Mouse (Mus musculus) lung, embryonic 15.5 days (tissue): ENCODE measurements around the gene Cxadr. TPM values are rescaled to one million over a fixed set of nuclear protein-coding genes. Genes with fewer than 3 reads are reported as not detected.
A peak's percentile ranks its signal among the peaks of the same experiment; 100 is the strongest.

ENCODE experiments used
- ATAC-seq: fragments of 200-750 bp; cut with Nextera tagmentation; 2 replicates; pipeline ENCODE4 v1.8.0; 2017; ENCODE audit warnings: moderate number of reproducible peaks, borderline replicate concordance; ENCODE audit not compliant: low FRiP score, low TSS enrichment; ENCODE audit errors: extremely low read depth
- H3K27ac ChIP-seq: fragments of 300-500 bp; sonication (generic); 2 replicates; pipeline ENCODE4 v1.5.1; 2015; ENCODE audit warnings: moderate library complexity, mild to moderate bottlenecking, inconsistent platforms
- H3K27me3 ChIP-seq: fragments of 300-500 bp; sonication (generic); 2 replicates; pipeline ENCODE4 v1.6.1; 2015; ENCODE audit warnings: inconsistent platforms
- H3K36me3 ChIP-seq: fragments of 300-500 bp; sonication (generic); 2 replicates; pipeline ENCODE4 v1.6.1; 2015; ENCODE audit warnings: inconsistent platforms
- H3K4me1 ChIP-seq: fragments of 300-500 bp; sonication (generic); 2 replicates; pipeline ENCODE4 v1.6.1; 2015; ENCODE audit warnings: inconsistent platforms
- H3K4me2 ChIP-seq: fragments of 300-500 bp; sonication (generic); 2 replicates; pipeline ENCODE4 v1.6.1; 2015; ENCODE audit warnings: inconsistent platforms, mild to moderate bottlenecking, moderate library complexity
- H3K4me3 ChIP-seq: fragments of 300-500 bp; sonication (generic); 2 replicates; pipeline ENCODE4 v1.5.1; 2015; ENCODE audit warnings: mild to moderate bottlenecking, inconsistent platforms
- H3K9ac ChIP-seq: fragments of 300-500 bp; sonication (generic); 2 replicates; pipeline ENCODE4 v1.6.1; 2015; ENCODE audit warnings: inconsistent platforms
- H3K9me3 ChIP-seq: fragments of 300-500 bp; sonication (generic); 2 replicates; pipeline ENCODE4 v1.6.1; 2016; ENCODE audit warnings: inconsistent platforms
- WGBS: fragments of 180-500 bp; shearing (Covaris S2); methylation state at CpG from one replicate; pipeline ENCODE4 v1.1.7; 2015; 5-methylcytosine and 5-hydroxymethylcytosine counted together
- polyA plus RNA-seq: library from polyadenylated mRNA; unstranded; fragments of >200 nt; fragmentation: Nextera tagmentation; extraction: Ambion mirVana; gene quantifications from 2 replicates; pipeline ENCODE4 v1.2.1, GENCODE M21; 2015

The Cxadr gene
- 31.0 and 34.1 TPM in 2 replicates for polyA plus RNA-seq

- peak; percentile 93 for ATAC-seq
- H3K36me3 ChIP-seq: no peaks in the 10 kb centered on the region
- peak within 1 kb of the TSS; percentile 92 for H3K27ac ChIP-seq
- peak within 1 kb of the TSS; percentile 99 for H3K4me2 ChIP-seq
- H3K4me3 ChIP-seq: peak within 1 kb of the TSS; percentile 72
- H3K27me3 ChIP-seq: peaks cover 31% of the 10 kb centered on the region
- H3K9me3 ChIP-seq: no peaks in the 10 kb centered on the region
- under 1% methylated on average over 34 of the region's 34 CpGs for WGBS
- H3K4me1 ChIP-seq: peaks cover 4% of the 10 kb centered on the region; the same call in 1 of the 2 replicates
- peak within 1 kb of the TSS; percentile 70 for H3K9ac ChIP-seq
Measured at GRCm38 (mm10) chr16:78301183-78301830, at the start of gene Cxadr. TSS of gene Cxadr (plus strand) at chr16:78301489.

DNA sequence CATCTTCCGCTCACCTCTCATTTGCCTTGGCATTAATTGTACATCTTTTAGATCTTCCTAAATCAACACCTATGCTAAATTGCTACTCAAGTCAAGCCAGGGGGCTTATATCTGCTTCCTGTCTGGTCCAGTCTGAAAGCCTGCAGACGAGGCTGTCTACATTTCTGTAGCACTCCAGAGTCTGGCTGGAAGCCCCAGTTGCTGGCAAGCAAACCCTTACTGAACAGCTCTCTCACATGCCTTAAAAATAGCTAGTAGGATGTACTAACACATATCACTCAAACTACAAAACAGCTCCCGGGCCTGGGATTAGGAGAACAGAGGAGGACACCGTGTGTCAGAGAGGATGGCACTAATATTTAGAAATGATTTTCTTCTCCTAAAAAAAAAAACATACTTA is 42.3 kb upstream of the Cxadr start:
- ATAC-seq: peak; percentile 89; the same call in 1 of the 2 replicates
- H3K36me3 ChIP-seq: no peaks in the 10 kb centered on the region
- H3K27ac ChIP-seq: peak overlapping the region; percentile 11; the same call in 1 of the 2 replicates
- 39% methylated on average over 4 of the region's 4 CpGs for WGBS
- no peak overlapping the region for H3K9ac ChIP-seq
- no peak overlapping the region for H3K4me2 ChIP-seq
- no peak overlapping the region for H3K4me3 ChIP-seq
- H3K4me1 ChIP-seq: peaks cover 11% of the 10 kb centered on the region; the same call in 1 of the 2 replicates
- H3K27me3 ChIP-seq: no peaks in the 10 kb centered on the region
- no peaks in the 10 kb centered on the region for H3K9me3 ChIP-seq

- Histone ChIP-seq H3K4me1 (peaks cover 16% of the 10 kb centered on the region), H3K27ac (no peak overlapping the region), H3K9me3 (no peaks in the 10 kb centered on the region), H3K27me3 (no peaks in the 10 kb centered on the region), H3K4me3 (no peak overlapping the region), H3K9ac (no peak overlapping the region), H3K36me3 (no peaks in the 10 kb centered on the region), H3K4me2 (no peak overlapping the region)
- WGBS: 52% methylated on average over 10 of the region's 10 CpGs
- ATAC-seq: no peak
Measured at GRCm38 (mm10) chr16:78260070-78260879, 41.0 kb upstream of the Cxadr start.

- ATAC-seq: no peak
- WGBS: 71% methylated on average over 3 of the region's 3 CpGs
- Histone ChIP-seq H3K4me1 (peaks cover 26% of the 10 kb centered on the region), H3K27ac (no peak overlapping the region), H3K9ac (no peak overlapping the region), H3K36me3 (no peaks in the 10 kb centered on the region), H3K4me3 (no peak overlapping the region), H3K4me2 (no peak overlapping the region), H3K9me3 (no peaks in the 10 kb centered on the region), H3K27me3 (no peaks in the 10 kb centered on the region)
Measured at GRCm38 (mm10) chr16:78261520-78261919, 39.8 kb upstream of the Cxadr start.

GRCm38 (mm10) chr16:78264442-78265150 is 36.7 kb upstream of the Cxadr start:
- 17% methylated on average over 16 of the region's 16 CpGs for WGBS
- Histone ChIP-seq H3K4me3 (peak overlapping the region; percentile 39), H3K9ac (peak overlapping the region; percentile 26), H3K27me3 (no peaks in the 10 kb centered on the region), H3K4me1 (peaks cover 25% of the 10 kb centered on the region), H3K27ac (peak overlapping the region; percentile 77), H3K4me2 (peak overlapping the region; percentile 55), H3K9me3 (no peaks in the 10 kb centered on the region), H3K36me3 (no peaks in the 10 kb centered on the region)
- no peak for ATAC-seq

GRCm38 (mm10) chr16:78265151-78265590 is 36.1 kb upstream of the Cxadr start:
- peak; percentile 76; the same call in 1 of the 2 replicates for ATAC-seq
- peak overlapping the region; percentile 55 for H3K4me2 ChIP-seq
- H3K9ac ChIP-seq: peak overlapping the region; percentile 26
- peak overlapping the region; percentile 39 for H3K4me3 ChIP-seq
- H3K27me3 ChIP-seq: no peaks in the 10 kb centered on the region
- peak overlapping the region; percentile 77 for H3K27ac ChIP-seq
- peaks cover 23% of the 10 kb centered on the region for H3K4me1 ChIP-seq
- no peaks in the 10 kb centered on the region for H3K9me3 ChIP-seq
- no peaks in the 10 kb centered on the region for H3K36me3 ChIP-seq
- under 1% methylated on average over 7 of the region's 7 CpGs for WGBS

- no peak overlapping the region for H3K4me3 ChIP-seq
- WGBS: 39% methylated on average over 11 of the region's 11 CpGs
- H3K4me2 ChIP-seq: no peak overlapping the region
- peak overlapping the region; percentile 77 for H3K27ac ChIP-seq
- no peak overlapping the region for H3K9ac ChIP-seq
- H3K27me3 ChIP-seq: no peaks in the 10 kb centered on the region
- H3K36me3 ChIP-seq: no peaks in the 10 kb centered on the region
- peaks cover 23% of the 10 kb centered on the region for H3K4me1 ChIP-seq
- no peaks in the 10 kb centered on the region for H3K9me3 ChIP-seq
- ATAC-seq: no peak
Measured at GRCm38 (mm10) chr16:78265826-78266225, 35.5 kb upstream of the Cxadr start.

- no peak overlapping the region for H3K27ac ChIP-seq
- peak; percentile 21; the same call in 1 of the 2 replicates for ATAC-seq
- H3K9ac ChIP-seq: no peak overlapping the region
Measured at GRCm38 (mm10) chr16:78267453-78267852, 33.8 kb upstream of the Cxadr start.

DNA sequence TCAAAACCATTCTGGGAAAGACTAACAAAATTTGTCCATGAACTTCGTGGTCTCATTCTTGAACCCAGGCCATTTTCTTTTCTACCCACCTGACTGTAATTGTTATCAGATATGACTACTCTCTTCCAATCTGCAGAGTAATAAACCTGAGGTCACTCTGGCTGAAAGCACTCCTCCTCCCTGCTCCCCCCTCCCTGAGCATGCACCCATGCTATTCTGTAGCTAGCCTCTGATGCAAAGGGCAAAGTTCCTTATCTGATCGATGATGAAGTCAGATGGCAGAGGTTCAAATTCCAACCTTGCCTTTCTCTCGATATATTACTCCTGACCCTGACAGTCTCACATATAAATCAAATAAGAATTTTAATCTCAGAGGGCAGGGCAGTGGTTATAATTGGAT is 33.1 kb upstream of the Cxadr start:
- H3K4me2 ChIP-seq: no peak overlapping the region
- 65% methylated on average over 3 of the region's 3 CpGs for WGBS
- H3K4me3 ChIP-seq: no peak overlapping the region
- H3K27me3 ChIP-seq: no peaks in the 10 kb centered on the region
- no peak overlapping the region for H3K9ac ChIP-seq
- H3K4me1 ChIP-seq: peaks cover 23% of the 10 kb centered on the region
- no peaks in the 10 kb centered on the region for H3K9me3 ChIP-seq
- no peak for ATAC-seq
- H3K36me3 ChIP-seq: no peaks in the 10 kb centered on the region
- H3K27ac ChIP-seq: no peak overlapping the region

More at GRCm38 (mm10) chr16:78267453-78267852, 33.8 kb upstream of the Cxadr start:
- no peaks in the 10 kb centered on the region for H3K36me3 ChIP-seq
- H3K4me1 ChIP-seq: peaks cover 23% of the 10 kb centered on the region
- H3K4me2 ChIP-seq: no peak overlapping the region
- H3K27me3 ChIP-seq: no peaks in the 10 kb centered on the region
- no peak overlapping the region for H3K4me3 ChIP-seq
- H3K9me3 ChIP-seq: no peaks in the 10 kb centered on the region

GRCm38 (mm10) chr16:78274825-78275455 is 26.3 kb upstream of the Cxadr start:
- H3K4me2 ChIP-seq: no peak overlapping the region
- 72% methylated on average over 9 of the region's 9 CpGs for WGBS

DNA sequence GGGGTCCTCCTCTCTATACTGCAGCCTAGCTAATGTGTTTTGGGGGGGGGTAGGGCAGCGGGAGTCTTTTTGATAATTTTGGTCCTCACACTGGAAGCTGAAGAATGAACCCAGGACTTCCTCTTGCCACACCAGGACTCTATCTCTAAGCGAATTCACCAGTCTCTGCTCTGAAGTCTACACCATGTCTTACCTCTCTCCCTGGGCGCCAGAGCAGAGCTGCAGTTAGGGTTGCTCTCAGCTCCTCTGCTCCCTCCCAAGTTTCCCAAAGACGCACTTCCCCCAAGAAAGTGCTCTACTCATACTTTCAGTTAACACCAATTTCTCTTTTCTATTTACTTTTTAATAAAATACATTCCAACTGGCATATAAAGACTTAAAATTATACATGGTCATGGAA is 23.7 kb upstream of the Cxadr start:
- H3K4me3 ChIP-seq: no peak overlapping the region
- ATAC-seq: no peak
- H3K27ac ChIP-seq: no peak overlapping the region
- H3K36me3 ChIP-seq: no peaks in the 10 kb centered on the region
- no peaks in the 10 kb centered on the region for H3K27me3 ChIP-seq
- H3K9ac ChIP-seq: no peak overlapping the region
- H3K4me2 ChIP-seq: no peak overlapping the region
- 55% methylated on average over 4 of the region's 4 CpGs for WGBS
- no peaks in the 10 kb centered on the region for H3K9me3 ChIP-seq
- H3K4me1 ChIP-seq: peaks cover 3% of the 10 kb centered on the region; the same call in 1 of the 2 replicates

More at GRCm38 (mm10) chr16:78274825-78275455, 26.3 kb upstream of the Cxadr start:
- Histone ChIP-seq H3K36me3 (no peaks in the 10 kb centered on the region), H3K9ac (no peak overlapping the region), H3K4me3 (no peak overlapping the region), H3K27ac (no peak overlapping the region; the same call in 1 of the 2 replicates), H3K9me3 (no peaks in the 10 kb centered on the region), H3K27me3 (no peaks in the 10 kb centered on the region), H3K4me1 (no peaks in the 10 kb centered on the region)
- ATAC-seq: no peak
